Mouse (Mus musculus): ENCODE data around the gene Tmco1.

Gene Tmco1

GRCm38 (mm10) chr1:167283441-167284257, 24.5 kb upstream of the Tmco1 start:
- no peak for DNase-seq (ENCODE audit: low read depth, low spot score)

- DNase-seq (ENCODE audit: low read depth, low spot score): no peak
Observed at GRCm38 (mm10) chr1:167284258-167284836, 23.8 kb upstream of the Tmco1 start.

- no peak for DNase-seq (ENCODE audit: low read depth, low spot score)
Observed at GRCm38 (mm10) chr1:167284837-167285319, 23.3 kb upstream of the Tmco1 start.

GRCm38 (mm10) chr1:167285320-167285355, 23.0 kb upstream of the Tmco1 start, which contains the start of gene Uck2:
TSS of gene Uck2 (minus strand) at chr1:167285320.
- no peak for DNase-seq (ENCODE audit: low read depth, low spot score)

GRCm38 (mm10) chr1:167285356-167285755, 22.8 kb upstream of the Tmco1 start:
- DNase-seq (ENCODE audit: low read depth, low spot score): no peak

- DNase-seq (ENCODE audit: low read depth, low spot score): no peak
Observed at GRCm38 (mm10) chr1:167287156-167287555, 21.0 kb upstream of the Tmco1 start.

- no peak for DNase-seq (ENCODE audit: low read depth, low spot score)
Observed at GRCm38 (mm10) chr1:167288665-167289538, 19.3 kb upstream of the Tmco1 start.

- DNase-seq (ENCODE audit: low read depth, low spot score): no peak
Observed at GRCm38 (mm10) chr1:167289567-167290262, 18.5 kb upstream of the Tmco1 start.

GRCm38 (mm10) chr1:167290263-167290592, 17.9 kb upstream of the Tmco1 start:
- DNase-seq (ENCODE audit: low read depth, low spot score): no peak

- DNase-seq (ENCODE audit: low read depth, low spot score): no peak
Observed at GRCm38 (mm10) chr1:167291610-167292009, 16.6 kb upstream of the Tmco1 start.

GRCm38 (mm10) chr1:167292447-167292846, 15.7 kb upstream of the Tmco1 start:
- no peak for DNase-seq (ENCODE audit: low read depth, low spot score)

- DNase-seq (ENCODE audit: low read depth, low spot score): no peak
Observed at GRCm38 (mm10) chr1:167295679-167296402, 12.3 kb upstream of the Tmco1 start.

- peak; percentile 60 for DNase-seq (ENCODE audit: low read depth, low spot score)
Observed at GRCm38 (mm10) chr1:167300122-167300521, 8.1 kb upstream of the Tmco1 start.

GRCm38 (mm10) chr1:167305501-167306137, 2.6 kb upstream of the Tmco1 start:
- DNase-seq (ENCODE audit: low read depth, low spot score): no peak

- DNase-seq (ENCODE audit: low read depth, low spot score): no peak
Observed at GRCm38 (mm10) chr1:167306451-167307240, 1.5 kb upstream of the Tmco1 start.

GRCm38 (mm10) chr1:167307674-167308073, 504 bp upstream of the Tmco1 start:
- no peak for DNase-seq (ENCODE audit: low read depth, low spot score)

- no peak for DNase-seq (ENCODE audit: low read depth, low spot score)
Observed at GRCm38 (mm10) chr1:167312367-167312766, 4.2 kb downstream of the Tmco1 start.

- DNase-seq (ENCODE audit: low read depth, low spot score): no peak
Observed at GRCm38 (mm10) chr1:167313220-167313619, 5.0 kb downstream of the Tmco1 start.

- DNase-seq (ENCODE audit: low read depth, low spot score): no peak
Observed at GRCm38 (mm10) chr1:167321691-167322090, 13.5 kb downstream of the Tmco1 start.

GRCm38 (mm10) chr1:167328776-167329175, 20.6 kb downstream of the Tmco1 start:
- DNase-seq (ENCODE audit: low read depth, low spot score): no peak

Data from WW6 (cell line).